Mouse (Mus musculus): Measurements from ENCODE around the gene Gtsf1l. TPM values are rescaled to one million over a fixed set of nuclear protein-coding genes. Genes with fewer than 3 reads are reported as not detected.
"Not testable (repeated sequence)": the region's sequence is repeated elsewhere in the genome, so short reads cannot be mapped to it uniquely, and the experiment has no call there.

The Gtsf1l gene
- total RNA-seq, 2 experiments from 2014 or later, result not detected

DNA sequence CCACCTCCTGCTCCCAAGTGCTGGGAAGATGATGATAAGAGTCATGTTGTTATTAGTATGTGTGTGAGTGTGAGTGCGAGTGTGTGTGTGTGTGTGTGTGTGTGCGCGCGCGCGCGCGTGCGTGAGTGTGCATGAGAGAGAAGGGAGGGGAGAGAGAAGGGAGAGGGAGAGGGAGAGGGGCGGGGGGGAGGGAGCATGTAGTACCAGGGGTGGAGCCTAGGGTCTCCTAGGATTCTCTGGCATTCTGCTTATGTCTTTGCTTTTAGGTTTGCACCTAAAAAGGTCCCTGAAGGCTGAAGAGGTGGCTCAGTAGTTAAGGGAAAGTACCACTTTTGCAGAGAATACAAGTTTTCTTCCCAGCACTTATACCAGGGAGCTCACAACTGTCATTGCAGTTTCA, 7.3 kb upstream of the Gtsf1l start:
- DNase-seq, result no peak
- intact Hi-C loops (cut with DNase I; ENCODE audit: low total_unique reads), result no loop called here

DNA sequence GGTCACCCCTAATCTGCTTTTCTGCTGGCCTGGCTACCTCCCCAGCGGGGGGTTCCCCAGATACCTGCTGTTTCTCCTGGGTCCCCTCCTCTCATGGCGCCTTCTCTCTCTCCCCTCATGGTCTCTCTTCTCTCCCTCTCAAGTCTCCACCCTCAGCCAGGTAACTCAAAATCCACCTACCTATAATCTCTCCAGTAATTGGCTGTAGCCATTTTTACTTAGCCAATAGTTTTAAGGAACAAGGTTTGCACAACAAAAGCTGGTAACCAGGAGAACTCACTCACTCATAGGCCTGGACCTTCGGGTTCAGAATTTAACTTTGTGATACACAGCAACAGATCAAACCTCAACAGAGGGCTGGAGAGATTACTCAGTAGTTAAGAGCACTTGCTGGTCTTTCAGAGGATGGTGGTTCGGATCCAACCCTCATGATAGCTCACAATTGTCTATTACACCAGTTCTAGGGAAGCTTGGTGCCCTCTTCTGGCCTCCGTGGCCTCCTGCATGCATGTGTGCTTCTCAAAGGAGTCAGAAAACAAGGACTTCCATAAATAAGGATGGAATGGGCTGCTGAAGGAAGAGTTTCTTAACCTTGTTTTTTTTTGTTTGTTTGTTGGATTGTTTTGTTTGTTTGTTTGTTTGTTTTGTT, 1.9 kb upstream of the Gtsf1l start:
- intact Hi-C loops (cut with DNase I; ENCODE audit: low total_unique reads), result no loop called here
- DNase-seq, result no peak

GRCm38 (mm10) chr2:163086561-163086960, 1.1 kb downstream of the Gtsf1l start:
- no peak for DNase-seq
- intact Hi-C loops (cut with DNase I; ENCODE audit: low total_unique reads), result no loop called here

- no peak for DNase-seq
- intact Hi-C loops (cut with DNase I; ENCODE audit: low total_unique reads), result no loop called here
Observed at GRCm38 (mm10) chr2:163085047-163085446, 2.6 kb downstream of the Gtsf1l start.

- intact Hi-C loops (cut with DNase I; ENCODE audit: low total_unique reads), result no loop called here
- DNase-seq, result no peak
Observed at GRCm38 (mm10) chr2:163084519-163084918, 3.1 kb downstream of the Gtsf1l start.

GRCm38 (mm10) chr2:163082591-163082990, 5.1 kb downstream of the Gtsf1l start:
- no peak for DNase-seq
- intact Hi-C loops (cut with DNase I; ENCODE audit: low total_unique reads), result no loop called here

DNA sequence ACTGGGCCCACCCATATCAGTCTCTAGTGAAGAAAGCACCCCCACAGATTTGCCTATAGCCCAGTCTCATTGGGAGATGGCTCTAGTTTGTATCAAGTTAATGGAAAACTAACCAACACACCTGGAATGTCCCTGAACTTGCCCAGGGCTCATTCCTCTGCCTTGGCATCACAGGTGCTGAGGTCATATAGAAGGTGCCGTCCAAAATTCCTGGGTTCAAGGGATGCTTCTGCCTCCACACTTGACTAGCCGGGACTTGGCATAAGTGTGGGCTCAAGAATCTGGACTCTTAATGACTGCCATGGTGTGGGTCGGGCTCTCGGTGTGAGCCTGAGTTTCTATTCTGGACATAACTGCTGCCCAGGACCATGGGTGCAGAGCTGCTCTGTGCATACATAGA, 8.6 kb downstream of the Gtsf1l start:
- DNase-seq, result no peak
- intact Hi-C loops (cut with DNase I; ENCODE audit: low total_unique reads), result no loop called here

DNA sequence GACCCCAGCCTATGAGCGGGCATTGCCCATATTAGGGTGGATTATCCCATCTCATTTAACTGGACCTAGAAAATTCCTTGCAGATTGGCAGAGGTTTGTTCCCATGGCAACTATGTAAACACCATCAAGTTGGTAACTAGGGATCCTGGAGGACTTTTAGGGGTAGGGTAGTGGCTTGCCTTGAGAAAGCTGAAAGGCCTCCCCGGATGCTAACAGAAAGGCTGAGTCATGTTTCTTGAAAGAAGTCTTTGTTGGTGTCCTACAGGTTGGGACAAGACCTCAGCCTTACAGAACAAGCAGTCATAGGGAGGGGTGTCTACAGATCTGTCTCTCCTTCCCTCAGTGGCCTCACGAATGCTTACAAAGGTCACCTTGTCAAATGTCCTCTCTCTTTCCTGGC, 12.4 kb downstream of the Gtsf1l start:
- no peak for DNase-seq
- intact Hi-C loops (cut with DNase I; ENCODE audit: low total_unique reads), result no loop called here

DNA sequence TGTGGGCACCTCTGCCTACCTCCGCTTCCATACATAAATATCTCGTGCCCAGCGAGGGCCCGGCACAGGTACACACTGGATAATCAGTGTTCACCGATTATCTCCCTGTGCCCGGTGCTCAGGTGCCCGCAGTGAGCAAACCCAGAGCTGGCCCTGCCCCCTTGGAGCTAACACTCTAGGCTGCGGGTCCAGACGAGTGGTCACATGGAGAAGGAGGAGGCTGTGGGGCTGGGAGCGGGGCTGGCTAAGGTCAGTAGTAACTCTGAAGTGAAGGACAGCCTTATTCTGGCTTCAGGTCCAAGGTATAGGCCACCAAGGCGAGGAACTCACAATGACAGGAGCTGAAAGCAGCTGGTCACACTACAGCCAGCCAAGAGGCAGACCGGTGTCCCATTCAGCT, 12.8 kb downstream of the Gtsf1l start:
- intact Hi-C loops (cut with DNase I; ENCODE audit: low total_unique reads), result no loop called here
- DNase-seq, result no peak

- intact Hi-C loops (cut with DNase I; ENCODE audit: low total_unique reads), result no loop called here
- no peak for DNase-seq
Observed at GRCm38 (mm10) chr2:163074006-163074405, 13.6 kb downstream of the Gtsf1l start.

- intact Hi-C loops (cut with DNase I; ENCODE audit: low total_unique reads), result no loop called here
Observed at GRCm38 (mm10) chr2:163073023-163073757, 14.5 kb downstream of the Gtsf1l start.

DNA sequence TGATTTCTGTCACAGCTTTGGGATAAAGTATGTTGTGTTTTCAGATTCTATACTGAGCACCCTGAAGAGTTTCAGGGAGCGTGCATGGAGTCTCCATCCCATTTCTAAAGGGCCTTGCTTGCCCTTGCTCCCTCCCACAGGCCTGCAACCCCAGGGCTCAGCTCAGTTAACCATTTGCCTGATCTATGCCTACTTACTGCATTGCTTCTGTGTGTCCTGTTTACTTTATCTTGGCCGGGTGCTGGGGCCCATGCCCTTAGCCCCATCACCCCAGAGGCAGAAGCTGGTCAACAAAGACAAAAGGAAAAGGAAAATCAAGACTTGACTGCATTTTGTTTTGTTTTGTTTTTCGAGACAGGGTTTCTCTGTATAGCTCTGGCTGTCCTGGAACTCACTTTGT, 16.1 kb downstream of the Gtsf1l start:
- DNase-seq, result no peak
- intact Hi-C loops (cut with DNase I; ENCODE audit: low total_unique reads), result no loop called here

More at GRCm38 (mm10) chr2:163073023-163073757, 14.5 kb downstream of the Gtsf1l start:
- no peak for DNase-seq

- intact Hi-C loops (cut with DNase I; ENCODE audit: low total_unique reads), result no loop called here
- DNase-seq, result no peak
Observed at GRCm38 (mm10) chr2:163070213-163070612, 17.4 kb downstream of the Gtsf1l start.

- DNase-seq, result no peak
- intact Hi-C loops (cut with DNase I; ENCODE audit: low total_unique reads), result no loop called here
Observed at GRCm38 (mm10) chr2:163067233-163067632, 20.4 kb downstream of the Gtsf1l start.

DNA sequence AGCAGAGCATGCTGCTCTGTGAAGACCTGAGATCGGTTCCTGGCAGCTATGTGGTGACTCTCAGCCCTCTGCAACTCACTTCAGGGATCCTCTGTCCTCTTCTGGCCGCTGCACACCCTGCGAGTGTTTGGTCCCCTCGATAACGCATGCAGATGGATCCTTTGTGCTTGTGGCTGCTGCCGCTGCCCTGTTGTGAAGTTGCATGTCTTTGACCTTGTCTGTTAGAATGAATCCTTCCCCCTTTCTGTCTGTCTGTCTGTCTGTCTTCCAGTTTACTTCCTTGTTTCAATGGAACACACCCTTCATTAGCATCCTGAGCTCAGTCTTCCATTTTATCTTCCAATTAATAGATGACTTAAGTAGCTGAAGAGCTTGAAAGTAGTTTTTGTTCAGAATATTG, 21.3 kb downstream of the Gtsf1l start:
- DNase-seq, result no peak
- intact Hi-C loops (cut with DNase I; ENCODE audit: low total_unique reads), result no loop called here

DNA sequence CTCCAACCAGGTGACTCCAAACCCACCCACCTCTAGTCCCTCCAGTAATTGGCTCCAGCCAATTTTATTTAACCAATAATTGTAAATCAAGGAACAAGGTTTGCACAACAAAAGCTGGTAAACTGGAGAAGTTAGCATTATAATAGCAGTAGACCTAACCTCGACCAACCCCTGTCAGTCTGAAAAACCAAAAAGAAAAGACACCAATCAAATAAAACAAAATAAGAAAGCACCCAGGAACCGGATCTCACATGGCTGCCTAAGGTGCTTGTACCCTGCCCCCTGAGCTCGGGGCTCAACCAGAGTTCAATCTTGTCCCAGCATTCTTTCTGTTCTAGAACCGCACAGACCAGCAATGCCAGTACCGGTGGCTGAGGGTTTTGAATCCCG, 25.5 kb downstream of the Gtsf1l start:
- no peak for DNase-seq
- intact Hi-C loops (cut with DNase I; ENCODE audit: low total_unique reads), result no loop called here

DNA sequence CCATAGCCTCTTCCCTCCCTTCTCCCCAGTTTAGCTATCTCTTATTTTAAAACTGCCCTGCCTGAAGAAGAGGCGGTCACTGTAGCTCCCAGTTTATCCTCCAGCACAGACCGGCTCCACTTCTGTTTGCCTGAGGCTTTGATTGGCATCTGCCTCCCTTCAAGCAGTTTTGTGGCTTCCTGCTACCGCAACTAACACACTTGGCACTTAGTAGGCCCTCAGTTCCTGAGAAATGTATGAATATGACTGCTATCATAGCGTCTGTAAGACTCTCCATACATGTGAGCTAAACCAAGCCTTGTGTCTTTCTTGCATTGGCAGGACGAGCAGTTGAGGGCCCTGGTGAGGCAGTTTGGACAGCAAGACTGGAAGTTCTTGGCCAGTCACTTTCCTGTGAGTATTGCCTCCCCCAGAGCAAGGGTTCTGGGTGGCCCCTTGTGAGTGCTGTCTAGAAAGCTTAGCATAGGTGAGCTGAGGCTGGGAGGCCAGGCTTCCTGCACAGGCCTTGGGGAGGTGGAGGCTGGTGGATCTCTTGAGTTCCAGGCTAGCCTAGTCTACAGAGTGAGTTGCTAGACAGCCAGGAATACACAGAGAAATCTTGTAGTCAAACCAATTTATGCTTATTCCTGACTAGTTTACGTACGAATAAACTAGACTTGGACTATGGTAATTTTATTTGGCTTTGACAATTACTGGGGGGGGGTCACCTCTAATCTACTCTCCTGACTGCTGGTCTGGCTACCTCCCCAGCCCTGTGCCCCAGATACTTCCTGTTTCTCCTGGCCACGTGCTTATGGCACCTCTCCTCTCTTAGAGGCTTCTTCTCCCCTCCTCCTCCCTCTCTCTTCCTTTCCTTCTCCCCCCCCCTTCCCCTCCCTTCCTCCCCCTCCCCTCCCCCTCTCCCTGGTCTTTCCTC, 26.2 kb downstream of the Gtsf1l start:
- no peak for DNase-seq
- intact Hi-C loops (cut with DNase I; ENCODE audit: low total_unique reads), result no loop called here

DNA sequence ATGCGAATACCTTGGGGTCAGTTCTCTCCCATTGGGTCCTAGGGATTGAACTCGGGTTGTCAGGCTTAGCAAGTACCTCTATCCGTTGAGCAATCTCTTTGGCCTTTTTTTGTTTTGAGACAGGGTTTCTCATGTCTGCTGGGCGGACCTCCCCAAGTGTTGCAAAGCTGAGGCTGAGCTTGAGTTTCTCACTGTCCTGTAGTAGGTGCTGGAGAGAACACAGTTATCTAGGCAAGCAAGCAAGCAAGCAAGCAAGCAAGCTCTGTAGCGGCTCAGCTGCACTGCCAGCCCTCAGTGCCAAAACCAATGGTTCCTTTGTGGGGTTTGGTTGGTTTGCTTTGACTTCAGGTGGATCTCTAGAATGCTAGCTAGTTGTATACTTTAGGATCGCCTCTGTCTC, 27.0 kb downstream of the Gtsf1l start:
- intact Hi-C loops (cut with DNase I; ENCODE audit: low total_unique reads), result no loop called here
- no peak for DNase-seq

- intact Hi-C loops (cut with DNase I; ENCODE audit: low total_unique reads); DNase-seq: not testable (repeated sequence)
Observed at GRCm38 (mm10) chr2:163058981-163059380, 28.7 kb downstream of the Gtsf1l start.

DNA sequence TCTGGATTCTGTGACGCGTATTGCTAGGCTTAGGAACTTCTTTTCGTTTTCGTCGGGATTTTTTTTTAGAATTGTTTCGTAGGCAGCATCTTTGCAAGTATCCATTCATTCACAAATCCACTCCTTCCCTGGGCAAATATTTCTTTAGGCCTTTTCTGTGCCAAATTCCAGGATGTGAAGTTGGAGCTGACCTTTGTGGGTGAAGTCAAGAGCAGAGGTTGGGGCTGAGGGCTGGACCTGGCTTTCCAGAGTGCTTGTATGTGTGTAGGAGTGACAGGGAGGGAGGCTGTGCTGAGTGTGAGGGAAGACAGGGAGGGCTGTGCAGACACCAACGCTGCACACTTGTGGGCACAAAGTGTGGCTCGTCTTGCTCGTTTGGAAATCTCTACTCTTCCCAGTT, 31.1 kb downstream of the Gtsf1l start:
- DNase-seq, result no peak
- intact Hi-C loops (cut with DNase I; ENCODE audit: low total_unique reads), result no loop called here
